Mouse (Mus musculus): Measurements from ENCODE around the gene Irf6.

GRCm38 (mm10) chr1:193112093-193112492 lies 40.8 kb upstream of the Irf6 start:
- TF ChIP-seq CTCF (IDR thresholded peaks at IDR 0.05; ENCODE audit: insufficient read depth, low read length) (no peak), POLR2A (IDR thresholded peaks at IDR 0.05; ENCODE audit: borderline replicate concordance, extremely low read depth, low read depth, low read length) (no peak)

Data from lung, adult 2 months (tissue).